Mouse (Mus musculus) ES-Bruce4 (cell line): Measurements from ENCODE around the gene Eef1akmt1.

ENCODE experiments used
- CTCF ChIP-seq: IDR thresholded peaks from one replicate; pipeline ENCODE4 v1.8.1; 2011; ENCODE audit warnings: low read depth, low read length
- EP300 ChIP-seq: IDR thresholded peaks from 2 replicates; pipeline ENCODE4 v1.6.1; 2011; ENCODE audit warnings: low read depth, low read length; ENCODE audit not compliant: insufficient read depth
- POLR2A ChIP-seq: IDR thresholded peaks from one replicate; pipeline ENCODE4 v1.8.1; 2011; ENCODE audit warnings: low read length; ENCODE audit not compliant: insufficient read depth

DNA sequence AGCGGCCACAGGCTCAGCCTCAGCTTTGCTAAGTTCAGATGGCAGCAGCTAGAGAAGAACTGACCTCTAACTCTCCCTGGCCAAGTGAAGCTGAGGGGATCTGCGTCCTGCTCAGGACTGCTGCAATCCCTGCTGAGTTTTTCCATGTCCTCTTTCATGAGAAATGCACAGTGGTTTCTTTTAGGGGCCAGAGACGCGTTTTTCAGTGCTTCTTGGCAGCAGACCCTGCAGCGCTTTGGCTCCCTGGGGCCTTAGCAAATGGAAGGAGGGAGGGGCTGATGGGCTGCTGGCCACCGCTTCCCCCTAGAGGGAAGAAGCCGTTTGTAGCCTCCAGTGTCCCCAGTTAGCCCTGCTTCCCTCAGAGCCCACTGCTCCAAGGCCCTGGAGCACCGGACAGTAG is 36.5 kb downstream of the Eef1akmt1 start:
- TF ChIP-seq CTCF: no peak
- no peak for TF ChIP-seq POLR2A
- TF ChIP-seq EP300: no peak
